Mouse (Mus musculus): ENCODE results near the gene Pet117. TPM values are rescaled to one million over a fixed set of nuclear protein-coding genes. Genes with fewer than 3 reads are reported as not detected.

Pet117 gene
- 0.49 and 2.3 TPM in 2 replicates for polyA plus RNA-seq (2016; fragmentation: Nextera tagmentation; extraction: Ambion mirVana)

- no peaks in the 10 kb centered on the region for H3K27me3 ChIP-seq
These were observed at the start of gene Pet117, which contains the start of gene Kat14 for GRCm38 (mm10) chr2:144368400-144369019. TSS of gene Pet117 (plus strand) at chr2:144368996. TSS of gene Kat14 (plus strand) at chr2:144368983.

GRCm38 (mm10) chr2:144324218-144324617 is 44.6 kb upstream of the Pet117 start:
- H3K4me3 ChIP-seq (replicated peaks), result no peak overlapping the region
- no peak overlapping the region for H3K9ac ChIP-seq
- H3K36me3 ChIP-seq (replicated peaks), result no peaks in the 10 kb centered on the region
- WGBS, result 76% methylated on average over 3 of the region's 3 CpGs
- H3K9me3 ChIP-seq, result no peaks in the 10 kb centered on the region
- H3K4me2 ChIP-seq, result no peak overlapping the region
- no peaks in the 10 kb centered on the region for H3K4me1 ChIP-seq
- peaks cover 20% of the 10 kb centered on the region for H3K27me3 ChIP-seq
- no peak overlapping the region for H3K27ac ChIP-seq
- ATAC-seq (ENCODE audit: low FRiP score), result no peak

More at GRCm38 (mm10) chr2:144368400-144369019, at the start of gene Pet117, which contains the start of gene Kat14:
- H3K4me1 ChIP-seq, result peaks cover 20% of the 10 kb centered on the region
- peaks cover 6% of the 10 kb centered on the region for H3K36me3 ChIP-seq (replicated peaks)
- peak within 1 kb of the TSS; percentile 93 for H3K27ac ChIP-seq
- ATAC-seq (ENCODE audit: low FRiP score), result peak; percentile 96
- peak within 1 kb of the TSS; percentile 81 for H3K9ac ChIP-seq
- H3K4me3 ChIP-seq (replicated peaks), result peak within 1 kb of the TSS; percentile 78
- H3K4me2 ChIP-seq, result peak within 1 kb of the TSS; percentile 62
- H3K9me3 ChIP-seq, result no peaks in the 10 kb centered on the region
- 7% methylated on average over 38 of the region's 38 CpGs for WGBS

GRCm38 (mm10) chr2:144329451-144329850 is 39.3 kb upstream of the Pet117 start:
- H3K27me3 ChIP-seq, result peaks cover 72% of the 10 kb centered on the region
- no peak for ATAC-seq (ENCODE audit: low FRiP score)
- H3K4me2 ChIP-seq, result peak overlapping the region; percentile 3; the same call in 1 of the 2 replicates
- H3K27ac ChIP-seq, result no peak overlapping the region
- H3K4me1 ChIP-seq, result peaks cover 35% of the 10 kb centered on the region
- H3K36me3 ChIP-seq (replicated peaks), result no peaks in the 10 kb centered on the region
- 5% methylated on average over 9 of the region's 10 CpGs for WGBS
- H3K9me3 ChIP-seq, result no peaks in the 10 kb centered on the region
- H3K9ac ChIP-seq, result no peak overlapping the region
- H3K4me3 ChIP-seq (replicated peaks), result no peak overlapping the region

- Histone ChIP-seq H3K4me2 (peak overlapping the region; percentile 3; the same call in 1 of the 2 replicates), H3K9ac (no peak overlapping the region), H3K36me3 (replicated peaks) (no peaks in the 10 kb centered on the region), H3K4me3 (replicated peaks) (no peak overlapping the region), H3K27ac (no peak overlapping the region), H3K9me3 (no peaks in the 10 kb centered on the region), H3K27me3 (peaks cover 76% of the 10 kb centered on the region), H3K4me1 (peaks cover 35% of the 10 kb centered on the region)
- WGBS, result 3% methylated on average over 10 of the region's 10 CpGs
- ATAC-seq (ENCODE audit: low FRiP score), result no peak
These were observed 38.9 kb upstream of the Pet117 start for GRCm38 (mm10) chr2:144329937-144330336.

GRCm38 (mm10) chr2:144330352-144330959 is 38.3 kb upstream of the Pet117 start:
- Histone ChIP-seq H3K36me3 (replicated peaks) (no peaks in the 10 kb centered on the region), H3K4me3 (replicated peaks) (peak overlapping the region; percentile 48), H3K9ac (peak overlapping the region; percentile 30; the same call in 1 of the 2 replicates), H3K27ac (no peak overlapping the region), H3K4me1 (peaks cover 35% of the 10 kb centered on the region), H3K9me3 (no peaks in the 10 kb centered on the region), H3K27me3 (peaks cover 82% of the 10 kb centered on the region), H3K4me2 (peak overlapping the region; percentile 83)
- WGBS, result under 1% methylated on average over 33 of the region's 41 CpGs
- peak; percentile 37; the same call in 1 of the 2 replicates for ATAC-seq (ENCODE audit: low FRiP score)

DNA sequence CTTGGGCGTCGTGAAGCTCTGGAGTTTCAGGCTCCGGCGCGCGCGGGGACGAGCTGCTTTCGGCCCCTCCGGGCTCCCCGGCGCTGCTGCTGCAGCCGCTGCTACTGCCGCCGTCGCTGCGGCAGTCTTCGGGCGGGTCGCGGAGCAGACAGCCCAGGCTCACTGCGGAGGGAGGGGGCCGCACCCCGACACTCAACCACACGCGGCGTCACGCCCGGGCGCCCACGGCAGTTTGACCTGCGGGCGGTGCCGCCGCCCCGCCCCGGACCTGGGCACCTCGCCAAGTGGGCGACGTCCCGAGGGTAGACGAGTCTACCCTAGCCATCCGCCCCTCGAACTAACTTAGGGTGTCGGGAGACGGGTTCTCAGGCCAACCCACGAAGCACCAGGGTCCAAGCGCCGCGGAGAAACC is 37.8 kb upstream of the Pet117 start:
- Histone ChIP-seq H3K4me3 (replicated peaks) (peak overlapping the region; percentile 48), H3K9me3 (no peaks in the 10 kb centered on the region), H3K27me3 (peaks cover 85% of the 10 kb centered on the region), H3K4me1 (peaks cover 35% of the 10 kb centered on the region), H3K36me3 (replicated peaks) (no peaks in the 10 kb centered on the region), H3K9ac (peak overlapping the region; percentile 30; the same call in 1 of the 2 replicates), H3K4me2 (peak overlapping the region; percentile 83), H3K27ac (no peak overlapping the region)
- ATAC-seq (ENCODE audit: low FRiP score), result peak; percentile 72
- under 1% methylated on average over 48 of the region's 50 CpGs for WGBS

GRCm38 (mm10) chr2:144331401-144332302 is 37.1 kb upstream of the Pet117 start, which contains the start of gene Ovol2:
TSS of gene Ovol2 (minus strand) at chr2:144332146.
- peak; percentile 59 for ATAC-seq (ENCODE audit: low FRiP score)
- Histone ChIP-seq H3K4me3 (replicated peaks) (peak within 1 kb of the TSS; percentile 48), H3K9me3 (no peaks in the 10 kb centered on the region), H3K4me1 (peaks cover 35% of the 10 kb centered on the region), H3K27me3 (peaks cover 88% of the 10 kb centered on the region), H3K4me2 (peak within 1 kb of the TSS; percentile 83), H3K9ac (peak within 1 kb of the TSS; percentile 30; the same call in 1 of the 2 replicates), H3K27ac (no peak within 1 kb of the TSS), H3K36me3 (replicated peaks) (no peaks in the 10 kb centered on the region)
- under 1% methylated on average over 62 of the region's 62 CpGs for WGBS

GRCm38 (mm10) chr2:144332486-144332885 is 36.3 kb upstream of the Pet117 start:
- no peak overlapping the region for H3K9ac ChIP-seq
- WGBS, result 3% methylated on average over 9 of the region's 9 CpGs
- ATAC-seq (ENCODE audit: low FRiP score), result no peak

DNA sequence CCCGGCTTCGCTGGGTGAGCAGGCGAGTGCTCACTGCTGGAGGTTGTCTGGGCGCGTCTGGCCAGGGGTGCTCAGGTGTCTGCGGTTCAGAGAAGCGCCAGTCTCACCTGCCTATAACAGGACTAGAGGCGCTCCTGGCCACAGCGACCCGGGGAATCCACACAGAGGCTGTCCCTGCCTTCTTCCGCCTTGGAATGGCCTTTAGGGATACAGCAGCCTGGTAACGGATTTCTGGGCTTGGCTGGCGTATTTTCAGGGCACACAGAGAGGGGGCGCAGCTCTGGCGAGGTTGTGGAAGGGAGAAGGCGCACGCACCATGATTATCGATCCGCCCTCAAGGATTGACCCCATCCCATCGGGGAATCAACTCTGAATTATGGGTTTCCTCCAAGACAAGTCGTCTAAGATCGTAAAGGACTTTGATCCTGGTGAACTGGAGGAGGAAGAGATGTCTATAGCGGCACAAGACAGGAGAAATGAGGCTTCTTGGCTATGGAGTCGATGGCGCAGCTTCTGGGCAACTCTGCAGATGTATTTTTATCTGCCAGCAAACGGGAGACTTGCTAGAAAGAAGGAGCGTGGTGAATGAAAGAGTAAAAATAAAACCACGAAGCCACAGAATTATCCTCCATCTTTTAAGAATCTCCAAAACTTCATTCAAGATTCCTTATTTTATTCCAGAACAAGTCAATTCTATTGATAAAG is 35.5 kb upstream of the Pet117 start:
- ATAC-seq (ENCODE audit: low FRiP score), result no peak
- Histone ChIP-seq H3K27me3 (peaks cover 84% of the 10 kb centered on the region), H3K36me3 (replicated peaks) (no peaks in the 10 kb centered on the region), H3K9ac (0 out of 2 replicates have a peak overlapping the region, but pooled peaks have one; percentile 29), H3K4me3 (replicated peaks) (peak overlapping the region; percentile 16), H3K9me3 (no peaks in the 10 kb centered on the region), H3K4me2 (peak overlapping the region; percentile 83), H3K27ac (no peak overlapping the region), H3K4me1 (peaks cover 35% of the 10 kb centered on the region)
- WGBS, result 7% methylated on average over 28 of the region's 28 CpGs

More at GRCm38 (mm10) chr2:144332486-144332885, 36.3 kb upstream of the Pet117 start:
- no peaks in the 10 kb centered on the region for H3K9me3 ChIP-seq
- H3K4me1 ChIP-seq, result peaks cover 35% of the 10 kb centered on the region
- H3K27me3 ChIP-seq, result peaks cover 89% of the 10 kb centered on the region
- H3K36me3 ChIP-seq (replicated peaks), result no peaks in the 10 kb centered on the region
- H3K27ac ChIP-seq, result no peak overlapping the region
- H3K4me3 ChIP-seq (replicated peaks), result peak overlapping the region; percentile 16; the same call in 1 of the 2 replicates
- H3K4me2 ChIP-seq, result peak overlapping the region; percentile 83

- Histone ChIP-seq H3K9me3 (no peaks in the 10 kb centered on the region), H3K27me3 (peaks cover 44% of the 10 kb centered on the region), H3K36me3 (replicated peaks) (no peaks in the 10 kb centered on the region), H3K4me1 (peaks cover 8% of the 10 kb centered on the region; the same call in 1 of the 2 replicates), H3K4me2 (no peak overlapping the region), H3K27ac (no peak overlapping the region), H3K9ac (no peak overlapping the region), H3K4me3 (replicated peaks) (no peak overlapping the region)
- no peak for ATAC-seq (ENCODE audit: low FRiP score)
- 68% methylated on average over 3 of the region's 3 CpGs for WGBS
These were observed 31.6 kb upstream of the Pet117 start for GRCm38 (mm10) chr2:144337230-144337629.

GRCm38 (mm10) chr2:144337701-144338100 is 31.1 kb upstream of the Pet117 start:
- Histone ChIP-seq H3K9me3 (no peaks in the 10 kb centered on the region), H3K4me2 (no peak overlapping the region), H3K27ac (no peak overlapping the region), H3K4me1 (peaks cover 5% of the 10 kb centered on the region; the same call in 1 of the 2 replicates), H3K9ac (no peak overlapping the region), H3K4me3 (replicated peaks) (no peak overlapping the region), H3K27me3 (peaks cover 39% of the 10 kb centered on the region), H3K36me3 (replicated peaks) (no peaks in the 10 kb centered on the region)
- 83% methylated on average over 7 of the region's 8 CpGs for WGBS
- no peak for ATAC-seq (ENCODE audit: low FRiP score)

Measured in forebrain, embryonic 12.5 days (tissue).